Mouse (Mus musculus): ENCODE data around the gene C87436. TPM values are rescaled to one million over a fixed set of nuclear protein-coding genes. Genes with fewer than 3 reads are reported as not detected.

Gene C87436
- 9.6 and 9.7 TPM in 2 replicates for polyA plus RNA-seq (2011; ENCODE audit: insufficient read length, low read depth, missing spikeins)

- peak within 1 kb of the TSS; percentile 56 for H3K4me3 ChIP-seq (ENCODE audit: insufficient read depth, low read length)
- H3K4me1 ChIP-seq (ENCODE audit: control insufficient read depth, insufficient read depth, low read length), result 0 out of 2 replicates have a peak, but pooled peaks cover 2% of the 10 kb centered on the region
- peak within 1 kb of the TSS; percentile 84 for H3K27ac ChIP-seq (ENCODE audit: insufficient read depth, low read length)
- TF ChIP-seq CTCF (IDR thresholded peaks at IDR 0.05; ENCODE audit: borderline replicate concordance, insufficient read depth, low read length), result no peak
- TF ChIP-seq POLR2A (IDR thresholded peaks at IDR 0.05; ENCODE audit: low read depth, low read length), result peak; percentile 56
Observed at GRCm38 (mm10) chr6:86438272-86439118, at the start of gene C87436. Gene C87436, plus strand, starts transcription at chr6:86438374.

- H3K4me1 ChIP-seq (ENCODE audit: control insufficient read depth, insufficient read depth, low read length), result no peaks in the 10 kb centered on the region
- H3K27ac ChIP-seq (ENCODE audit: insufficient read depth, low read length), result no peak overlapping the region
- no peak for TF ChIP-seq POLR2A (IDR thresholded peaks at IDR 0.05; ENCODE audit: low read depth, low read length)
- no peak for TF ChIP-seq CTCF (IDR thresholded peaks at IDR 0.05; ENCODE audit: borderline replicate concordance, insufficient read depth, low read length)
- no peak overlapping the region for H3K4me3 ChIP-seq (ENCODE audit: insufficient read depth, low read length)
Observed at GRCm38 (mm10) chr6:86388461-86388860, 49.7 kb upstream of the C87436 start.

- H3K4me1 ChIP-seq (ENCODE audit: control insufficient read depth, insufficient read depth, low read length), result peaks cover 5% of the 10 kb centered on the region; the same call in 1 of the 2 replicates
- H3K27ac ChIP-seq (ENCODE audit: insufficient read depth, low read length), result no peak overlapping the region
- TF ChIP-seq CTCF (IDR thresholded peaks at IDR 0.05; ENCODE audit: borderline replicate concordance, insufficient read depth, low read length) (no peak), POLR2A (IDR thresholded peaks at IDR 0.05; ENCODE audit: low read depth, low read length) (no peak)
- no peak overlapping the region for H3K4me3 ChIP-seq (ENCODE audit: insufficient read depth, low read length)
Observed at GRCm38 (mm10) chr6:86391326-86391725, 46.8 kb upstream of the C87436 start.

GRCm38 (mm10) chr6:86393187-86393586, 45.0 kb upstream of the C87436 start:
- Histone ChIP-seq H3K4me3 (ENCODE audit: insufficient read depth, low read length) (no peak overlapping the region), H3K4me1 (ENCODE audit: control insufficient read depth, insufficient read depth, low read length) (peaks cover 9% of the 10 kb centered on the region), H3K27ac (ENCODE audit: insufficient read depth, low read length) (no peak overlapping the region)
- no peak for TF ChIP-seq CTCF (IDR thresholded peaks at IDR 0.05; ENCODE audit: borderline replicate concordance, insufficient read depth, low read length)
- TF ChIP-seq POLR2A (IDR thresholded peaks at IDR 0.05; ENCODE audit: low read depth, low read length), result no peak

- no peak for TF ChIP-seq CTCF (IDR thresholded peaks at IDR 0.05; ENCODE audit: borderline replicate concordance, insufficient read depth, low read length)
- TF ChIP-seq POLR2A (IDR thresholded peaks at IDR 0.05; ENCODE audit: low read depth, low read length), result no peak
- Histone ChIP-seq H3K4me1 (ENCODE audit: control insufficient read depth, insufficient read depth, low read length) (peaks cover 9% of the 10 kb centered on the region), H3K27ac (ENCODE audit: insufficient read depth, low read length) (no peak overlapping the region), H3K4me3 (ENCODE audit: insufficient read depth, low read length) (no peak overlapping the region)
Observed at GRCm38 (mm10) chr6:86394078-86394720, 44.0 kb upstream of the C87436 start.

- Histone ChIP-seq H3K27ac (ENCODE audit: insufficient read depth, low read length) (no peak overlapping the region), H3K4me1 (ENCODE audit: control insufficient read depth, insufficient read depth, low read length) (peaks cover 9% of the 10 kb centered on the region), H3K4me3 (ENCODE audit: insufficient read depth, low read length) (no peak overlapping the region; the same call in 1 of the 2 replicates)
- no peak for TF ChIP-seq POLR2A (IDR thresholded peaks at IDR 0.05; ENCODE audit: low read depth, low read length)
- TF ChIP-seq CTCF (IDR thresholded peaks at IDR 0.05; ENCODE audit: borderline replicate concordance, insufficient read depth, low read length), result no peak
Observed at GRCm38 (mm10) chr6:86395021-86395420, 43.2 kb upstream of the C87436 start.

GRCm38 (mm10) chr6:86395969-86396368, 42.2 kb upstream of the C87436 start:
- Histone ChIP-seq H3K4me1 (ENCODE audit: control insufficient read depth, insufficient read depth, low read length) (peaks cover 9% of the 10 kb centered on the region), H3K27ac (ENCODE audit: insufficient read depth, low read length) (no peak overlapping the region), H3K4me3 (ENCODE audit: insufficient read depth, low read length) (peak overlapping the region; percentile 77)
- TF ChIP-seq POLR2A (IDR thresholded peaks at IDR 0.05; ENCODE audit: low read depth, low read length) (no peak), CTCF (IDR thresholded peaks at IDR 0.05; ENCODE audit: borderline replicate concordance, insufficient read depth, low read length) (no peak)

- peaks cover 9% of the 10 kb centered on the region for H3K4me1 ChIP-seq (ENCODE audit: control insufficient read depth, insufficient read depth, low read length)
- TF ChIP-seq CTCF (IDR thresholded peaks at IDR 0.05; ENCODE audit: borderline replicate concordance, insufficient read depth, low read length), result no peak
- TF ChIP-seq POLR2A (IDR thresholded peaks at IDR 0.05; ENCODE audit: low read depth, low read length), result peak; percentile 98
Observed at GRCm38 (mm10) chr6:86396581-86397256, 41.5 kb upstream of the C87436 start, which contains the start of gene Pcyox1. Gene Pcyox1, minus strand, starts transcription at chr6:86397154.

GRCm38 (mm10) chr6:86397257-86397980, 40.8 kb upstream of the C87436 start:
- Histone ChIP-seq H3K4me1 (ENCODE audit: control insufficient read depth, insufficient read depth, low read length) (peaks cover 9% of the 10 kb centered on the region), H3K27ac (ENCODE audit: insufficient read depth, low read length) (peak overlapping the region; percentile 22), H3K4me3 (ENCODE audit: insufficient read depth, low read length) (peak overlapping the region; percentile 47)
- TF ChIP-seq CTCF (IDR thresholded peaks at IDR 0.05; ENCODE audit: borderline replicate concordance, insufficient read depth, low read length), result no peak
- no peak; the same call in 1 of the 2 replicates for TF ChIP-seq POLR2A (IDR thresholded peaks at IDR 0.05; ENCODE audit: low read depth, low read length)

More at GRCm38 (mm10) chr6:86396581-86397256, 41.5 kb upstream of the C87436 start, which contains the start of gene Pcyox1:
- H3K27ac ChIP-seq (ENCODE audit: insufficient read depth, low read length), result peak within 1 kb of the TSS; percentile 22
- H3K4me3 ChIP-seq (ENCODE audit: insufficient read depth, low read length), result peak within 1 kb of the TSS; percentile 77

Measured in embryonic fibroblast, embryonic 13.5 days (primary cell).